Mouse (Mus musculus) v-Abl transformed pro-B cells (cell line): Measurements from ENCODE around the gene Capn2.

Experiments
- in situ Hi-C, 2 experiments: fragments of 400-800 bp; cut with MboI; formaldehyde crosslinking; loops; one replicate each; pipeline ENCODE4 v1.15.1; 2025; ENCODE audit not compliant: unreplicated experiment in 2 of 2

Capn2 gene

DNA sequence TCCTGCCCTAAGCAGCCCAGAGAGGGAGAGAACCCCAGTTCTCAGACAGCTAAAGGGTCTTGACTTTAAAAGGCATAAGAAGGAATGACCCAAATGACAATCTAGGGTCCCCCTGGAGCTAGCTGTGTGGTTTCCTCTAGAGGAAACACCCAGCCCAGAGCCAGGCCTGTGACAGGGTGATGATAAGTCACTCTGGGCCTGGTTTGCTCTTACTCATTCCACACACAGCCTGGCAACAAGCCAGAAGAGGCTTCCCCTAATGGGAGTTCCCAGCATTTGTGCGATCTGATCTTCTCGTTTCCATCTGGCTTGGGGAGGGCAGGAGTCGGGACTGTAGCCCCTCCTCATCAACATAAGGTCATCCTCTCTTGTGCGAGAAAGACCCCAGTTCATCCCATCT is 13.2 kb downstream of the Capn2 start:
- in situ Hi-C loops = no loop called here

DNA sequence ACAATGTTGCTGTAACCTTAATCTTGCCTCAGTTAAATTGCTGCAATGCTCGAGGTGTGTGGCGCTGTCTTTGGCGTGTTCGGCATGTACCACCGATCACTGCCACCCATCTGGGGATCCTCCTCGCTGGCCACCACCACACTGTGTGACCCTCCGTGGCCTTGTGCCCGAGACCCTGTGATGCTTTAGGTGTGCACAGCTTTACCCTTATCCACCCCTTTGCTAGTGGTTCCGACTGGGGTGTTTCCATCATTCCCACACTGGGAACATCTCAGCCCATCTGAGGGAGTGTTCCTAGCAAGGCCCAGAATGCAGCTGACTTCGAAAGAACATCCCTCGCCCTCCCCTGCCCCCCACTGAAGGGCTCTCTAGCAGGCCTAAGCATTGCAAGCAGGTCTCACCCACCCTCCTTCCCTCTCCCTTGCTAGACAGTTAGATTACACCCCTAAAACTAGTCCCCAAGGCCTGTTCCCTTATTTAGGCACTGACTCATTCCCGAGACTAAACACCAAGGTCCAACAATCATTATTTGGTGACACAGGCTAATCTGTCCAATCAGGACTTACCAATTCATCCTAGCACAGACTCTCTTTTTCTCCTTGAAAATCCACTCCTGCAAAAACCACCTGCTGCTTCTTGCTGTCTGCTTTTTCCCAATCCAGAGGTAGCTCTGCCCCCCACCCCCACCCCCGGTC is 14.1 kb downstream of the Capn2 start:
- in situ Hi-C loops = no loop called here

DNA sequence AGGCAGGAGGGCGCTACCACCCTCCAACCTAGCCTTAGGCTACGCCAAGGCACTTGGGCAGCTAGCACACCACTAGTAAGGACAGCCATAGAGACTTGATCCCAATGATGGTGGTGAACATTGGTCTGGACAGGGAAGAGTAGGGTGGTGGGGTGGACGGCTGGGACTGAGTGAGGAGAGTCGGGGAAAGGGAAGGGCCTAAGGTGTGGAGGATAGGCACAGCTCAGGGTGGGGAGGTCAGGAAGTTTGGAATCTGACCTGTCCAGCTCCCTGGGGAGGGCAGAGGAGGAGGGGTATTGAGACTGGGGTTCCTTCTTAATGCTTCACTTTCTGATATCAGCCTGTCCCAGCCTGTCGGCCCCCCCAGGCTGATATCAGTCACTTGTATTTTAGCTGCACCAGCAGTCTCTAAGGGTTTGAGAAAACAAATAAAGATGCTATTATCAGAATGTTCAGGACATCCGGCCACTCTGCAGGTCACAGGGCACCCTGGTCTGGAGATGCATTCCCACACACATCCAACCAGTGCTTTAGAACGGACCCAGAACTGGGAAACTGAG is 14.8 kb downstream of the Capn2 start:
- in situ Hi-C loops = no loop called here

DNA sequence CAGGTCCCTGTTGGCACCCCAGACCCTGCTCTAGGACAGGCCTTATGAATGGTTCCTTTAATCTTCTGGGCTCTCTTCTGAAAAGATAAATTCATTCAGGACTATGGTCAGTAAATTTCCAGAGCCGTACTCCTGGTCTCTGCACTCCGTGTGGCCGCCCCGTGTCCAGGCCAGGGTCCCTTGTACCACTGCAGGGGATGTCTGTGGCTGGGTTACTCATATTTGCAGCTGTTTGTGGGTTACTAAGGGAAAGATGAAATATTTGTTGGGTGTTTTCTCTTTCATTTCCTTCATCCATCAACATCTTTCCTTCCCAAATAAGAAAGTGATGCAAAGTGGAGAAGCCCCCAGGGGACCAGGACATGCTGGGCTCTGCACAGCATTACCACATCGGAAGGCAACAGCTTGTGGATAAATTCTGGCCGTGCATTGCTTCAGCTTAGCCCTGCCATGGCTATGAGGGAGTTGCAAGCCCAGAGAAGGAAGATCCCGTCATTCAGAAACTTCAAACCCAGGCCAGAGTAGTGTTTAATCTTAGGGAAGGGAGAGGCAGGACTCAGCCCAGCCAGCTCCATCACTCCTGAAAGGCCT is 15.5 kb downstream of the Capn2 start:
- in situ Hi-C loops = no loop called here

DNA sequence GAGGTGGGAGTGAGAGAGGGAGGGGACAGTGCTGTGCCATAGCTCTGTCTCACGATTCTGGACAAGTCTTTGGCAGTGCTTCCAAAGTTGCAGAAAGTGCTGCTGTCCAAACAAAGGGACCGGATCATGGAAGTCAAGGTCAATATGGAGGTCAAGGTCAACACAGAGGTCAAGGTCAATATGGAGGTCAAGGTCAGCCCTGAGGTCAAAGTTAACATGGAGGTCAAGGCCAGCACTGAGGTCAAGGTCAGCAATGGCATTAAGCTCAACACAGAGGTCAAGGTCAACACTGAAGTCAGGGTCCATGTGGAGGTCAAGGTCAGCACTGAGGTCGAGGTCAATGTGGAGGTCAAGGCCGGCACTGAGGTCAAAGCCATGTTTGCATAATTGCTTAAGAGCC is 16.6 kb downstream of the Capn2 start:
- in situ Hi-C loops = no loop called here

DNA sequence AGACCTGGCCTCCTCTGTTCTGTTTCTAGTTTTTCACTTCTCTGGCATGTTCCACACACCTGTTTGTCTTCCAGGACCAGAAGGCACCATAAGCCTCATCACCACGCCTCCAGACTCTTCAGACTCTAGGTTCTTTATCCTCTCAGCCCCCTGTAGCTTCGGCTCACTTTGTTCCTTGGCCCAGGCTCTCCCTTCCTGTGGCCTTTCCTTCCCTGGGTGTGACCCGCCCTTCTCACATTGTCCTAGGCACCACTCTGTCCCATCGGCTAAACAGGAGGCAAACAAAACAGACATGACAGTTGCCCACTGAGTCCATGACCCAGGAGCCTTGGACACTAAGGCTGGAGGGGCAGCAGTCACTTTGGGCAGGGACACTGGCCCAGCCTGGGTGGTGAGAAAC is 17.2 kb downstream of the Capn2 start:
- in situ Hi-C loops = no loop called here

DNA sequence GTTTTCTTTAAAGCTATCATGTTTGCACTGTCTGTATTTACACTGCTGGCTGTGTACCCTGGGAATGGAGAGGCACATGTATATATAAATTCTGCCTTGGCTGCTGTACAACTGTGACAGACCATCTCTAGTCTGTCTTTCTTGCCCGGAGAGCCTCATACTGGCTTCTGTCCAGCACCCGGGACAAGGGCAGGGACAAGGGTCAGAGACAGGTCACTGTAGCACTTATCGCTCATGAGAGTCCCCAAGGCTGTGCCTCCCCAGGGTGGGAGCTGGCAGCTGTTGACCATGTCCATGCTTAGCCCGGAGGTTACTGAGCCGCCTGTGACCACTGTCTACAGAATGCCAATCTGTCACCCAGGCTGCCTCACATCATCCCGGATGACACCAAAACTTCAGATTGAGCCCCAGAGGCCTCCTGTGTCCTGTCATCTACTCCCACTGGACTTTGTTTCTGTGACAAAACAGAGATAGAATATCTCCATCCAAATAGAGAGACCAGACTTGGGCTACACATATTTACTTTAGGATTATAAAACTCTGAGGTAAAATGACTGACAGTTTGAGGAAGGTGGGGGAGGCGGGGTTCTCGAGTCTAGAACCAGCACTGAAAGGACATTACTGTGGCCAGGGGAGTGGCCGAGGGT is 17.8 kb downstream of the Capn2 start:
- in situ Hi-C loops = no loop called here

DNA sequence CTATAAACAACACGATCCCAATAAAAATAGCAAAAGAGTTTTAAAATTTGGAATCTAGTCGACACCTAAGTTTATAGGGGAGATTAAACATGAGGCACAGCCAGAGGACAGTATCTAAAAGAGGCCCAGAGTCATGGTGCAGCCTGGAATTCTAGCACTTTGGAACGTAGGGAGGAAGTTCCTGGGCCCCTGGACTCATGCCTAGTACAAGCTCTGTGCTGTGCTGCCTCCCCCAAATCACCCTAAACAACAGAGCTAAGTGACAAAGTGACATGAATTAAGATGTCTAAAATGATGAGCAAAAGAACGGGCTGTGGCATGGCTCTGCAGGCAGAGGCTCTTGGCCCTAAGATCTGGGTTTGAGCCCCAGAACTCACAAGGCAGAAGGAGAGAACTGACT is 19.7 kb downstream of the Capn2 start:
- in situ Hi-C loops = no loop called here

DNA sequence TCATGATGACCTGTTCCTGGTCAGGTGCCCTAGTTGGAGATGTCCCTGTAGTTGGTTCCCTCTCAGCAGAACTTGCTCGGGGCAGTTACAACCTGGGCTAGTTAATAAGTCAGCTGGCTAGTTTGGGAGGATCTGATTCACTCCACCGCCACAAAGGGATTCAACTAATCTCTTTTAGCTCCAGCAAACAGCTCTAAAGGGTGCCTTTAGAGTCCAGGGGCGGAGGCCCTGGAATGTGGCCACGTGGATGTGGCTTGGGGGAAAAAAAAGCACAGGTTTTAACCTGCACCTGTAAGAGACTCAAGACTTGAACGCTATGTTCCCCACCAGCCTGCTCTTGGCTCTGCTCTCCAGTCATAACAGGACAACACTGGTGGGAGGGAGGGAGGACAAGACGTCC is 20.7 kb downstream of the Capn2 start:
- in situ Hi-C loops = no loop called here

DNA sequence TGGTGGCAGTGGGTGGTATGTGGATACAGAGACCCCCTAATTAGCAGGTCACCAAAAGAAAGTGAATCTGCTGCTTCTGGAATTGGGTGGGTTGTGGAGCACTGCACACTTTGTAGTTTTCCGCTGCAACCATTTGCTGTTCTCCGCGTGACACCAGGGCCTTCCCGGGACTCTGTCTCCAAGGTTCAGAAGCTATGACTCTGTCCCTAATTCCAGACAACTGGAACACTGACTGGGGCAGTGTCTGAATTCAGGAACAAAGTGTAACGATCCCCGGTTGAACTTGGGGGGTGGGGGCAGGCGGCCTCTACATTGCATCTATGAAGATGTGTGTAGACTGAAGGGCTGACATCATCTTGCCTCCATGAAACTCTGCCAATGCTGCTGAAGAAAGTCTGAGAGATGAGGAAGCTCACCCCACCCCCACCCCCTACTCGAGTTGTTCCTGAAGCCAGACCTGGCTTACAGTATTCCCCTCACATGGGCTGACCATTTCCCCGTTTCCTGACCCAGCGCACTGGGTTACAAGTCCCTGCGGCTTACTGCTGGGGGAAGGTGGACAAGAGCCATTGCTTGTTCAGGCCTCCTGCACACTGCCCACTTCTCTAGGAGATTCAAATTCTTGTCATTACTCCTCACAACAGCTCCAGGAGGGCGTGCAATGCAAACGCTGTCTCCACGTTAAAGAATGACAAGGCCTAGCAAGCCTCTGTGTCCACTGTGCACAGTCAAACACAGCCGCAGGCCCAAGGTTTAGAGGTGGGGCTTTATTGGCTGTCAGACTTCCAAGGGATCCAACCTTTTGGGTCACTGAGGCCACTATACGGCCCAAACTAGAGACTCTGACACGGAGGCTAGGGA is 22.9 kb downstream of the Capn2 start:
- in situ Hi-C loops = loop anchor here in 1 of 2 experiments (5.0 kb wide), 1 partner anchor 43 kb away; no protein-coding TSS in a partner anchor

DNA sequence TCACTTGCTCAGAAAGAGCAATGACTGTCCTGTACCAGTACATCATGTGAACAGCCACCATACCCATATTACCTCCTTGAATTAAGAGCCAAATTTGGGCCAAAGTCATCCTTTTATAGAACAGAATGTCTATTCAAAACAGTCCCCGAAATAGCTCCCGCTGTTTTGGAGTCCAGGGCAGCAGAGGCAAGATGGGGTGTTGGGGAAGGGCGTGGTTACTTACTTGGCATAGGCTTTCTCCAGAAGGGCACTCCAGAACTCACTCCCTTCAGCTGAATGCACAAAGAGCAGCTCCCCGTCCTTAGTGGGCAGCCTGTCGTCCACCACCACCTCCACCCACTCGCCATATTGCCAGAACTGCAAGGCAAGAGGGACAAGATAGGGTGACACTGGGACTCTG is 25.6 kb downstream of the Capn2 start:
- in situ Hi-C loops = loop anchor here in 1 of 2 experiments (5.0 kb wide), 1 partner anchor 45 kb away; no protein-coding TSS in a partner anchor

DNA sequence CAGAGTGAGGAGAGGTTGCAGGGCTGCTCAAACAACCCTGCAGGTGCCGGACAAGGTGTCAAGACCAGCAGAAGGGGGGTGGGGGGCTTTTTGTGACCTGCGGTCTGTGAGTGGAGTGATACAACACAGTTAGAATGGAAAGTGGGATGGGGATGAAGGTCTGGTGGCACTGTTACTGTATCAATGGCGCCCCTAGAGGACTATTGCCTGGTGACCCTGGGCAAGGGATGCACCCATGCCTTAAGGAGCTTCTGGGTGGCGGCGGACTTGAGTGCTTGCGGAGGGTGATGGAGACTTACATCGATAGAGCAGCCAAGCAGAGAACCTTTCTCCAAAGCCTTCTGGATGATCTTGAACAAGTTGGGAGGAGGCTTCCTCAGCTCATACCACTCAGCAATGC is 26.8 kb downstream of the Capn2 start:
- in situ Hi-C loops = loop anchor here in 1 of 2 experiments (5.0 kb wide), 1 partner anchor 47 kb away; no protein-coding TSS in a partner anchor

DNA sequence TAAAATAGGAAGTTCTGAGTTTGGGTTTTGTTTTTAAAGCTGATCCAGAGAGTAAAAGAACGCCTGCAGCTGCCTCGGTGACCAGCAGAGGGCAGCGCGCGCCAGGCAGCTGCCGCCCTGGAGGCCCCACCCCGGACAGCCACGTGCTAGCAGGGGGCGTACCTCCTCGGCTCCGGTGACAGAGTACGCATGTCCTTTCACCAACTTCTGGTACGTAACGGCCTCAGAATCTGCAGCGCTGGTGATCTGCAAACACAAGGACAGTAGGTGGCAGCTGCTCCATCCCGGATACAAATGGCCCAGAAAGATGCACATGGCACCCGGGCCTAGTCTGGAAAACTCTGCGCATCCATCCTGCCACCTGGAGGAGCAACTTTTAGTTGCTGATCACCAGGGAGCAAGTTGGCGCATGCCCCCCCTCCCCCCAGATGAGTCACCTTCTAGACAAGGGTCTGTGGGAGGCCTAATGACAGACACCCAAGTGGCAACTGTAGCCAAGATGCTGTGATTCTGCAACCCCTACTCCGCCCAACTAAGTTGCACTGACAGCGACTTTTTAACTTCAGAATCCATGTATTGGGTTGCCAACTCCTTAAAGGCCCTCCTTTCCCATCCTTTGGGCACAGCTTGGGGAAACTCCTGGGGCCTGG is 27.5 kb downstream of the Capn2 start:
- in situ Hi-C loops = loop anchor here in 1 of 2 experiments (5.0 kb wide), 1 partner anchor 47 kb away; no protein-coding TSS in a partner anchor

DNA sequence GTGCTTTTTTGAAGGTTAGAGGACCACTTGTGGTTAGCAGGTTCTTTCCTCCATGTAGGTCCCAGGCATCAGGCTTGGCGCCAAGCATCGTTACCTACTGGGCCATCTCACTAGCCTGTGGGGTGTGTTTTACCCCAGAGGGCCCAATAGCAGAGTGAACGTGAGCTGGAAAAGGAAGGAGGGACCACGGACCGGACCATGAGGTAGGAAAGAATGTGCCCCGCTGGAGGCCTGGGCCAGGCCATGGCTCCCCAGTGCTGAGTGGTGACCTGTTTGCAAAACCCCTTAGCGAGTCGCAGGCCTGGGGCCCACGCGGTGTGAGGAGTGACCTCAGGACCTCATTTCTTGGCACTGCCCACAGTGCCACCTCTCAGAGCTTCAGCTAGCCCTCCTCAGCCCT is 28.9 kb downstream of the Capn2 start:
- in situ Hi-C loops = no loop called here

DNA sequence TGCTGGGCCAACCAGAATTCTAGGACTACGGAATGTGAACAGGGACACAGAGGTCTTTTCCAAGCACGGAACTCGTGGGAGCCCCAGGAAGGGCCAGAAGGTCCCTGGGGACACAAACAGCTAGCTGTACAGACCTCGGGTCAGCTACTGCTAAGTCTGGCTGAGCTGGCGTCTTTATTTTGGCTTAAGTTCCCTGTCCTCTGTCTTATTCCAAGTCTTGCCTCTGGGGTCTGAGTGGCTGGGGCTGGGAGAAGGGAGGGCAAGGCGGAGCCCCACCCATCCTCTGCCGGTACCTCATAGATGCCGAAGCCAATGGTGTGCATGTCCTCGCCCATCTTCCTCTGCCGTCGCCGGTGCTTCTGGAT is 33.5 kb downstream of the Capn2 start:
- in situ Hi-C loops = no loop called here

DNA sequence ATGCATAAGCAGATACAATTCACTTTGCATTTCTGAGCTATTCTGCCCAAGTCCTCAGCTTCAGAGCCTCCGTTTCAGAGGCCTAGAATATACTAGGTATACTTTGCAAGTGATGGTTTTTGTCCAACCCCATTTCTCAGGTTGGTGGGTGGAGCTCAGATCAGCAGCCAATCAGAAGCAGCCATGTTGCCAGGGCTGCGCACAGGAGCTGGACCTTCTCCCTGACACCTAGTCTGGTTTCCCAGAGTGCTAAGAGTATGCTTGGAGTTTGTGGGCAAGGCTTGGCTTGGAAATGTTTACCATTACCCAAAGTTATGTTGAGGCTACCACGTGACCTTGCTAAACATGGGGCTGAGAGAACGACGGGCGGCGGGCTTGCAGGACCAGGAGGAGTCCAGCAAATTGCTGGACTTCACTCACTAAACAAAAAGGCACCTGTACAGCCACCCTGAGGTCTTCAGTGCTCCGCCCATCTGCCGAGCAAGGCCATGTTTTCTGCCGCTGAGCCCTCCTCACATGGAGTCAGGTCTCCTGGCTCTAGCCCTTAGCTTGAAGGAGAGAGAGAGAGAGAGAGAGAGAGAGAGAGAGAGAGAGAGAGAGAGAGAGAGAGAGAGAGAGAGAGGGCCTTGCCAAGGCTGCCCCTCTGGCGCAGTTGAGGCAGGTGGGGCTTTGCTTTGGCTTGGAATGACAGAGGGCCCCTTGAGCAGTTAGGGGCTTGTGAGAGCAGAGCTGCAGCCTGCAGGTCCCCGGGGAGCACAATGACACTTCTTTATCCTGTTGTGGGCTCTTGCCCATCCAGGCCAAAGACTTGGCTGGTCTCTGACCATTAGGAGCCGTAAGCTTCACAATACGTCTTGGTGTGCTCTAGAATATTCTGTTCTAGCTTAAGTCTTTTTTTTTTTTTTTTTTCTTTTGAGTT is 34.2 kb downstream of the Capn2 start:
- in situ Hi-C loops = no loop called here

DNA sequence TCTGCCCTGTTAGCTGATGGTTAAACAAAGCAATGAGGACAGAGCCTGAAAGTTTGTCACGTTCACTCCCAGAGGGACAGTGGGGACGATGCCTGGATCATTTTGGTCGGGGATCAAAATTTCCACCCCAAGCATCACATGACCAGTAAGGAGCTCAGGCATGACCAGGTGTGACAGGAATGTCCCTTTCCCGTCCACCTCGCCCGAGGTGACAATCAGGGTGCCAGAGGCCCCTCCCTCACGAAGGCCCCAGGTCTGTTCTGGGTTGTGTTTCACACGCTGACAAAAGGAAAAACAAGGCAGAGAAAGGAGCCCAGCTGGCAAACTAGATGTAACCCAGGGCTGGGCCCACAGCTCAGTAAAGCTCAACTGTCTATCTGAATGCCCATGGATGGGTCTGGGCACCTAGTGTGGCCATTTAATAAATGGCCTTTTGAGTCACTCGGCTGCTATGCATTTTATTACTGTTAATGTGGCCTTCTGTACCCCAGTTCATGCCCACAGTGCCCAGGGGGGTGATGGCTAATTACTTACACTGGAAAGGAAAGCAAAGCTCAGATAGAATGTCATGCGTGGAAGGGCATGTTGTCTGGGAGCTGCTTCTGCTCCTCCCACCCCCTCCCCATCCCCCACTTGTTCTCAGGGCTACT is 35.6 kb downstream of the Capn2 start:
- in situ Hi-C loops = no loop called here

DNA sequence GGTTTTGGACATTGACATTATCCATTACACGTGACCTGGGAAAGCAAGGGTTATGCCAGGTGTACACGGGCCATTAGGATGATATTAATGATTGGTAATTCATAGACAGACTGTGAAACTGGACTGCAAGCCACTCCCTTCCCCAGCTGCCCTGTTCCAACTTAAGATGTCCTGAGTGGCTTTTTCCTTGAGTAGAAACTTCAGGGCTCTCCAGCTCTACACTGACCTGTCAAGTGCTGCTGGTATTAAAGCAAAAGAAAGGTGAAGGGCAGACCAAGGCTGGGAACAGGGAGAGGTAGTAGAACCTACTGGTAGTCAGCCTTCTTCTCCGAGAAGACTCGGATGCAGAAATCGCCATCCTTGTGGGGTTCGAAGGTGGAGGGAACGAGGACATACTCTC is 36.3 kb downstream of the Capn2 start:
- in situ Hi-C loops = no loop called here

DNA sequence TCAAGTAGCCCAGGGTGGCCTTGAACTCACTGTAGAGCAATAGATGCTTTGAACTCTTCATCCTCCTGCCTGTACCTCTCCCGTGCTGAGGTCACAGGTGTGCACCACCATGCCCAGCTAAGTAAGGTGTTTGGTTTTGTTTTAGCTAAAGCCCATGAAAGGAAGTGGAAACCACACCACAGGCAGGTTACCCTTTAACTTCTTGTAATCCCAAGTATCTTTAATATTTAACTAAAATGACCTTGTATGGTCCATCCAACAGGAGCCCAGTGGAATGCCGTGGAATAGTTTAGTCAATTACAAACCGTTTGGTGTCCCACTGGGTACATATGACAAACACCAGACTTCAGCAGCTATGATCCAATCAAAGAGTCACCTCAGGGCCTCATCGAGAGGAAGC is 38.5 kb downstream of the Capn2 start:
- in situ Hi-C loops = no loop called here
